Mouse (Mus musculus): ENCODE data around the gene Hist1h2bg. TPM values are rescaled to one million over a fixed set of nuclear protein-coding genes. Genes with fewer than 3 reads are reported as not detected.
"Not testable (repeated sequence)": the region's sequence is repeated elsewhere in the genome, so short reads cannot be mapped to it uniquely, and the experiment has no call there.

The Hist1h2bg gene
- polyA plus RNA-seq, 1 experiment: 18.7 TPM

DNA sequence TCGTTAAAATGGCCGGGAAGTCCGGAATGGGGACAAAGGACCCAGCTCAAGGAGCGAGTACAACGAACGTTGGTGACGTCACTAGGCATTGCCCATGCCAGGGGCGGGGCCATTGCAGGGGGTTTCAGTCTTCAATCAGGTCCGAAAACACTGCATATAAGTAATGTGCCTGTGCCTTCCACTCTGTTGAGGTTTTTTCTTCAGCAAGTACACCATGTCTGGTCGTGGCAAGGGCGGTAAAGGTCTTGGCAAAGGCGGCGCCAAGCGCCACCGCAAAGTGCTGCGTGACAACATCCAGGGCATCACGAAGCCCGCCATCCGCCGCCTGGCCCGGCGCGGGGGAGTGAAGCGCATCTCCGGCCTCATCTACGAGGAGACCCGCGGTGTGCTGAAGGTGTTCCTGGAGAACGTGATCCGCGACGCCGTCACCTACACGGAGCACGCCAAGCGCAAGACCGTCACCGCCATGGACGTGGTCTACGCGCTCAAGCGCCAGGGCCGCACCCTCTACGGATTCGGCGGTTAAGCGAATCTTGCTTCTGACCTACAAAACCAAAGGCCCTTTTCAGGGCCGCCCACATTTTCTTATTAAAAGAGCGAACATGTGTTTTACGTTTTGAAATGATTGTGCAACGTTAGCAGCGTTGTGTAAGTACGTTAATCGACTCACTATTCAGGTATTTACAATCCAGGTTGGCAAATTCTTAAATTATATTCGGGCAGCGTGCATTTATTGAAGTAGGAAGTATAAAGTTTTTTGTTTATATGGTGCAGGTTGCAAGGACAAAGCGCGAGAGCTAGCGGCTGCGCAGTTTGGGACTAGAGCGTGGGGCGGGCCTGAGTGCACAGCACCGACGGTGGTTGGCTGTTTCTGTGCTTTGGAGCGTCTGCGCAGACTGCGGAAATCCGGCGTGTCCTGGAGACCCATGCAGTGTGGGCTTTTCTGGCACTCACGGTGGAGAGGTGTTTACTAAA lies 40.0 kb upstream of the Hist1h2bg start, which contains the start of gene Hist1h4h:
Gene Hist1h4h, plus strand, starts transcription at position 150 of the 975 bp plus-strand sequence.
- Histone ChIP-seq H3K4me3 (replicated peaks) (peak within 1 kb of the TSS; percentile 80), H3K27me3 (ENCODE audit: control insufficient read depth) (no peaks in the 10 kb centered on the region), H3K9me3 (ENCODE audit: control insufficient read depth, low read length) (no peaks in the 10 kb centered on the region), H3K4me1 (ENCODE audit: control insufficient read depth) (peaks cover 43% of the 10 kb centered on the region), H3K36me3 (ENCODE audit: control insufficient read depth) (no peaks in the 10 kb centered on the region)
- TF ChIP-seq GATA1 (IDR thresholded peaks at IDR 0.05; ENCODE audit: low read length): no peak
- TF ChIP-seq TAL1 (IDR thresholded peaks at IDR 0.05; ENCODE audit: low read length): no peak

GRCm38 (mm10) chr13:23532262-23533075 lies 38.7 kb upstream of the Hist1h2bg start:
- H3K4me1 ChIP-seq (ENCODE audit: control insufficient read depth): peaks cover 43% of the 10 kb centered on the region
- H3K9me3 ChIP-seq (ENCODE audit: control insufficient read depth, low read length): no peaks in the 10 kb centered on the region
- peaks cover 7% of the 10 kb centered on the region for H3K36me3 ChIP-seq (ENCODE audit: control insufficient read depth)
- peak overlapping the region; percentile 80 for H3K4me3 ChIP-seq (replicated peaks)
- no peaks in the 10 kb centered on the region for H3K27me3 ChIP-seq (ENCODE audit: control insufficient read depth)
- no peak for TF ChIP-seq TAL1 (IDR thresholded peaks at IDR 0.05; ENCODE audit: low read length)

DNA sequence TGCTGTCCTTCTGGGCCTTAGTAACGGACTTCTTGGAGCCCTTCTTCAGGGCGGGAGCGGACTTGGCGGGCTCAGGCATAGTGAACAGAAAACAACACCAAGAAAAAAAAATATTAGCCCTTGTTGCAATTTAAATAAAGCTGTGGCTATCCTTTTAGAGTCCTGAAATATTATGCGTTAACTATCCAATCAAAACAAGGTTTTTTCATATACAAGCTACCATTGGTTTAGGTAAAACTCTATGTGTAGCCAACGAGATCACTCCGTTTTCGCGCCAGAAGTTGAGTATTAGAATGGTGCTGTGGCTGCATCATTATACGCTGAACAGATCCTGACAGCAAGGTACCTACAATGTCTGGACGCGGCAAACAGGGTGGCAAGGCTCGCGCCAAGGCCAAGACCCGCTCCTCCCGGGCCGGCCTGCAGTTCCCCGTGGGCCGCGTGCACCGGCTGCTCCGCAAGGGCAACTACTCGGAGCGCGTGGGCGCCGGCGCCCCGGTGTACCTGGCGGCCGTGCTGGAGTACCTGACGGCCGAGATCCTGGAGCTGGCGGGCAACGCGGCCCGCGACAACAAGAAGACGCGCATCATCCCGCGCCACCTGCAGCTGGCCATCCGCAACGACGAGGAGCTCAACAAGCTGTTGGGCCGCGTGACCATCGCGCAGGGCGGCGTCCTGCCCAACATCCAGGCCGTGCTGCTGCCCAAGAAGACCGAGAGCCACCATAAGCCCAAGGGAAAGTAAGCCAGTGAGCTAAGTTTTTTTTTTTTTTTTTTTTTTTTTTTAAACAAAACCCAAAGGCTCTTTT lies 37.4 kb upstream of the Hist1h2bg start, which contains the start of gene Hist1h2af:
Gene Hist1h2af, plus strand, starts transcription at position 347 of the 808 bp plus-strand sequence.
- H3K27me3 ChIP-seq (ENCODE audit: control insufficient read depth); H3K9me3 ChIP-seq (ENCODE audit: control insufficient read depth, low read length): not testable (repeated sequence)
- Histone ChIP-seq H3K36me3 (ENCODE audit: control insufficient read depth) (peaks cover 18% of the 10 kb centered on the region), H3K4me3 (replicated peaks) (peak within 1 kb of the TSS; percentile 82), H3K4me1 (ENCODE audit: control insufficient read depth) (peaks cover 53% of the 10 kb centered on the region)

GRCm38 (mm10) chr13:23534368-23535131 lies 36.6 kb upstream of the Hist1h2bg start:
- peak overlapping the region; percentile 82 for H3K4me3 ChIP-seq (replicated peaks)
- no peak for TF ChIP-seq GATA1 (IDR thresholded peaks at IDR 0.05; ENCODE audit: low read length)
- no peak for TF ChIP-seq TAL1 (IDR thresholded peaks at IDR 0.05; ENCODE audit: low read length)
- no peaks in the 10 kb centered on the region for H3K9me3 ChIP-seq (ENCODE audit: control insufficient read depth, low read length)
- H3K4me1 ChIP-seq (ENCODE audit: control insufficient read depth): peaks cover 51% of the 10 kb centered on the region
- no peaks in the 10 kb centered on the region for H3K27me3 ChIP-seq (ENCODE audit: control insufficient read depth)
- peaks cover 23% of the 10 kb centered on the region for H3K36me3 ChIP-seq (ENCODE audit: control insufficient read depth)

GRCm38 (mm10) chr13:23535137-23536075 lies 35.8 kb upstream of the Hist1h2bg start, which contains the start of gene Hist1h3g:
TSS of gene Hist1h3g (plus strand) at chr13:23535422.
- H3K9me3 ChIP-seq (ENCODE audit: control insufficient read depth, low read length); H3K27me3 ChIP-seq (ENCODE audit: control insufficient read depth): not testable (repeated sequence)
- Histone ChIP-seq H3K4me3 (replicated peaks) (peak within 1 kb of the TSS; percentile 82), H3K36me3 (ENCODE audit: control insufficient read depth) (peaks cover 27% of the 10 kb centered on the region), H3K4me1 (ENCODE audit: control insufficient read depth) (peaks cover 49% of the 10 kb centered on the region)

GRCm38 (mm10) chr13:23536076-23536822 lies 34.9 kb upstream of the Hist1h2bg start:
- Histone ChIP-seq H3K27me3 (ENCODE audit: control insufficient read depth) (no peaks in the 10 kb centered on the region), H3K4me3 (replicated peaks) (peak overlapping the region; percentile 75), H3K4me1 (ENCODE audit: control insufficient read depth) (peaks cover 56% of the 10 kb centered on the region), H3K9me3 (ENCODE audit: control insufficient read depth, low read length) (no peaks in the 10 kb centered on the region), H3K36me3 (ENCODE audit: control insufficient read depth) (peaks cover 32% of the 10 kb centered on the region)
- no peak for TF ChIP-seq TAL1 (IDR thresholded peaks at IDR 0.05; ENCODE audit: low read length)
- no peak for TF ChIP-seq GATA1 (IDR thresholded peaks at IDR 0.05; ENCODE audit: low read length)

Data from erythroblast, embryonic 14.5 days (primary cell).